Comparison of ENCODE assay signal across 9 mouse cellular contexts in genomic region chr1:153126491-153127381, GRCm38 (mm10). TPM values are rescaled to one million over a fixed set of nuclear protein-coding genes. Genes with fewer than 3 reads are reported as not detected.
DNase-seq lines count a peak whose midpoint lies in the region; ATAC-seq and TF ChIP-seq lines count a peak whose summit lies in the region.
"Had no signal": no experiment of that assay in that cellular context is flagged by ENCODE, and none has a peak within 500 bp of the region (broad histone marks: within the 10 kb centered on the region; RNA-seq: fewer than 3 reads in every experiment).

No protein-coding gene starts in this region.

- no peaks in the 10 kb centered on the region for H3K36me3 ChIP-seq in heart, embryonic 15.5 days
- no peaks in the 10 kb centered on the region for H3K36me3 ChIP-seq in small intestine, adult 2 months (ENCODE audit: control insufficient read depth, insufficient read depth, low read length)
- no peaks in the 10 kb centered on the region for H3K36me3 ChIP-seq in midbrain, embryonic 16.5 days (ENCODE audit: control insufficient read depth, insufficient read depth, low read length)
- H3K36me3 ChIP-seq in forebrain, postnatal 0 days (ENCODE audit: insufficient read depth), result no peaks in the 10 kb centered on the region
- H3K36me3 ChIP-seq: midbrain, embryonic 12.5 days had no signal

- peak; percentile 27; the same call in 1 of the 2 replicates for ATAC-seq in heart, embryonic 15.5 days (replicated peaks; ENCODE audit: insufficient number of reproducible peaks, insufficient read depth, low FRiP score, low read depth)
- ATAC-seq in midbrain, embryonic 16.5 days, result no peak
- ATAC-seq in forebrain, postnatal 0 days, result no peak

- 55% methylated on average over 15 of the region's 15 CpGs for WGBS in heart, embryonic 15.5 days
- 78% methylated on average over 15 of the region's 15 CpGs for WGBS in small intestine, adult 2 months
- 91% methylated on average over 15 of the region's 15 CpGs for WGBS in midbrain, embryonic 16.5 days
- 89% methylated on average over 15 of the region's 15 CpGs for WGBS in forebrain, postnatal 0 days

- peaks cover 32% of the 10 kb centered on the region for H3K4me1 ChIP-seq in heart, embryonic 15.5 days (replicated peaks)
- H3K4me1 ChIP-seq in small intestine, adult 2 months (ENCODE audit: control insufficient read depth, insufficient read depth, insufficient read length, low read length), result peaks cover 2% of the 10 kb centered on the region; the same call in 1 of the 2 replicates
- no peaks in the 10 kb centered on the region for H3K4me1 ChIP-seq in midbrain, embryonic 16.5 days (ENCODE audit: control insufficient read depth, insufficient read depth, low read length)
- no peaks in the 10 kb centered on the region for H3K4me1 ChIP-seq in forebrain, postnatal 0 days (ENCODE audit: insufficient read depth)
- H3K4me1 ChIP-seq: midbrain, embryonic 12.5 days had no signal

- intact Hi-C loops in left cerebral cortex, postnatal 4 days (cut with DNase I), result no loop called here
- intact Hi-C loops in left cerebral cortex, postnatal 14 days (cut with DNase I), result loop anchor here (10.0 kb wide), 1 partner anchor 108 kb away; no protein-coding TSS in a partner anchor

- H3K9me3 ChIP-seq in heart, embryonic 15.5 days (replicated peaks), result no peaks in the 10 kb centered on the region
- no peaks in the 10 kb centered on the region for H3K9me3 ChIP-seq in midbrain, embryonic 16.5 days (replicated peaks; ENCODE audit: control insufficient read depth, low read length, poor library complexity, severe bottlenecking)
- H3K9me3 ChIP-seq in forebrain, postnatal 0 days (ENCODE audit: low read length), result no peaks in the 10 kb centered on the region
- H3K9me3 ChIP-seq: midbrain, embryonic 12.5 days had no signal

- no peak overlapping the region for H3K4me2 ChIP-seq in heart, embryonic 15.5 days
- H3K4me2 ChIP-seq in midbrain, embryonic 16.5 days (ENCODE audit: low read length), result no peak overlapping the region
- no peak overlapping the region for H3K4me2 ChIP-seq in forebrain, postnatal 0 days (ENCODE audit: low read depth)
- H3K4me2 ChIP-seq: midbrain, embryonic 12.5 days had no signal

- TF ChIP-seq POLR2A in small intestine, adult 2 months (IDR thresholded peaks at IDR 0.05; ENCODE audit: low read depth, low read length), result no peak

- no peak overlapping the region for H3K9ac ChIP-seq in heart, embryonic 15.5 days
- no peak overlapping the region for H3K9ac ChIP-seq in midbrain, embryonic 16.5 days (ENCODE audit: low read depth, low read length)
- H3K9ac ChIP-seq in forebrain, postnatal 0 days, result no peak overlapping the region
- H3K9ac ChIP-seq: midbrain, embryonic 12.5 days had no signal

- peak; percentile 21 for DNase-seq in left cerebral cortex, postnatal 4 days
- DNase-seq in left cerebral cortex, postnatal 14 days (ENCODE audit: low spot score in 2 of 2), result no peak
- DNase-seq in cerebellum, postnatal 25 days, result peak; percentile 63 to 73
- no peak for DNase-seq in right cerebral cortex, postnatal 14 days
- DNase-seq in forebrain, postnatal 0 days, result no peak

- H3K27ac ChIP-seq in heart, embryonic 15.5 days, result peak overlapping the region; percentile 13; the same call in 1 of the 2 replicates
- H3K27ac ChIP-seq in small intestine, adult 2 months (ENCODE audit: insufficient read depth, low read depth, low read length), result 0 out of 2 replicates have a peak overlapping the region, but pooled peaks have one; percentile 26
- H3K27ac ChIP-seq in midbrain, embryonic 16.5 days (ENCODE audit: low read length), result no peak overlapping the region
- H3K27ac ChIP-seq in forebrain, postnatal 0 days (ENCODE audit: low read depth, low read length), result no peak overlapping the region
- H3K27ac ChIP-seq: midbrain, embryonic 12.5 days had no signal

- H3K4me3 ChIP-seq in heart, embryonic 15.5 days, result no peak overlapping the region
- H3K4me3 ChIP-seq in small intestine, adult 2 months (ENCODE audit: low read depth, low read length), result no peak overlapping the region
- no peak overlapping the region for H3K4me3 ChIP-seq in midbrain, embryonic 16.5 days (ENCODE audit: low read depth, low read length)
- no peak overlapping the region for H3K4me3 ChIP-seq in forebrain, postnatal 0 days (ENCODE audit: low read depth, low read length)
- H3K4me3 ChIP-seq: midbrain, embryonic 12.5 days had no signal

- no peak for TF ChIP-seq CTCF in small intestine, adult 2 months (IDR thresholded peaks at IDR 0.05; ENCODE audit: extremely low read depth, insufficient read length, insufficient replicate concordance, low read depth, low read length)
- TF ChIP-seq CTCF in forebrain, postnatal 0 days (IDR thresholded peaks at IDR 0.05; ENCODE audit: low read depth), result no peak

- no peaks in the 10 kb centered on the region for H3K27me3 ChIP-seq in heart, embryonic 15.5 days
- H3K27me3 ChIP-seq in small intestine, adult 2 months (ENCODE audit: control insufficient read depth, insufficient read depth, low read length), result no peaks in the 10 kb centered on the region
- H3K27me3 ChIP-seq in midbrain, embryonic 16.5 days (ENCODE audit: control insufficient read depth, insufficient read depth, low read depth, low read length), result no peaks in the 10 kb centered on the region
- no peaks in the 10 kb centered on the region for H3K27me3 ChIP-seq in forebrain, postnatal 0 days (ENCODE audit: insufficient read depth, low read length)

RNA-seq across cellular contexts. Expression of gene Lamc2, which starts 59.5 kb away (rescaled TPM):
- 1 to 10 TPM; 2.9 to 3.4 TPM for total RNA-seq in left cerebral cortex, postnatal 4 days (2021)
- total RNA-seq in left cerebral cortex, postnatal 14 days (2021), result 1 to 10 TPM; 2.8 to 6.2 TPM
- polyA plus RNA-seq in heart, embryonic 15.5 days (2015; fragmentation: Nextera tagmentation; extraction: Ambion mirVana), result 7.8 and 12.7 TPM in 2 replicates
- polyA plus RNA-seq in small intestine, adult 2 months (2012; rRNA removed), result 6.3 and 8.7 TPM in 2 replicates
- polyA plus RNA-seq in midbrain, embryonic 16.5 days (2015; fragmentation: Nextera tagmentation; extraction: Ambion mirVana), result 2.4 and 2.9 TPM in 2 replicates
- total RNA-seq in forebrain, postnatal 0 days (2014; rRNA removed), result 5.2 and 5.8 TPM in 2 replicates
- 2.8 and 4.4 TPM in 2 replicates for polyA plus RNA-seq in forebrain, postnatal 0 days (2015; fragmentation: Nextera tagmentation; extraction: Ambion mirVana)

Comparison
In these comparisons a context has a peak if more than half of its experiments do, and no peak if none do; other contexts are left out.
1. DNase-seq: peak in left cerebral cortex, postnatal 4 days (single experiment) and cerebellum, postnatal 25 days (2 of 2); none in left cerebral cortex, postnatal 14 days (0 of 2), right cerebral cortex, postnatal 14 days (single experiment) and forebrain, postnatal 0 days (single experiment).
2. H3K27ac ChIP-seq: peak in heart, embryonic 15.5 days (single experiment) and small intestine, adult 2 months (single experiment); none in midbrain, embryonic 16.5 days (single experiment) and forebrain, postnatal 0 days (single experiment).